Mouse (Mus musculus): ENCODE results near the gene Deup1. TPM values are rescaled to one million over a fixed set of nuclear protein-coding genes. Genes with fewer than 3 reads are reported as not detected.

Gene Deup1
- total and polyA plus RNA-seq, 2 experiments from 2014 or later: 1.7 to 2.6 TPM

DNA sequence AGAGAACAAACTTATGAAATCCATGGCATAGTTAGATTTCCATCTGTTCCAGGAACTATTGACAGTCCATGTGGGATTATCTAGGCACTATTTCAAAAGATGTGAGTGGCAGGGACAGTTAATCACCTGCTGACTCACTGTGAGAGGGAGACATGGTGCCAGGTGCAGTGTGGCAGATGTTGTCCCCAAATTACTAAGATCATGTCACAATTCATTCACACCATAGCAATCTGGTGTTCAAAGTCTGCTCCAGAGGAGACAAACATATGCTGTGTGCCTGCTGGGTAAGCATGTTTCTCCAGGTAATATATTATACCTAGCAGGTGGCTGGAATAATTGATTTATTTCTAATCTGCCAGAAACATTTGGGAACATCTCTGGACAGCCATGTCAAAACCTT is 25.3 kb upstream of the Deup1 start:
- Histone ChIP-seq H3K36me3 (ENCODE audit: insufficient read depth, low read length) (no peaks in the 10 kb centered on the region), H3K4me3 (ENCODE audit: low read length) (no peak overlapping the region), H3K27ac (no peak overlapping the region), H3K4me2 (ENCODE audit: low read depth, low read length) (no peak overlapping the region), H3K9ac (replicated peaks; ENCODE audit: low read length) (no peak overlapping the region), H3K4me1 (ENCODE audit: insufficient read depth, low read length) (no peaks in the 10 kb centered on the region), H3K27me3 (ENCODE audit: insufficient read depth, low read length) (no peaks in the 10 kb centered on the region), H3K9me3 (ENCODE audit: low read length) (no peaks in the 10 kb centered on the region)
- ATAC-seq: peak; percentile 78
- peak; percentile 66 for DNase-seq (ENCODE audit: low spot score)
- TF ChIP-seq CTCF (IDR thresholded peaks at IDR 0.05; ENCODE audit: low read depth): no peak

DNA sequence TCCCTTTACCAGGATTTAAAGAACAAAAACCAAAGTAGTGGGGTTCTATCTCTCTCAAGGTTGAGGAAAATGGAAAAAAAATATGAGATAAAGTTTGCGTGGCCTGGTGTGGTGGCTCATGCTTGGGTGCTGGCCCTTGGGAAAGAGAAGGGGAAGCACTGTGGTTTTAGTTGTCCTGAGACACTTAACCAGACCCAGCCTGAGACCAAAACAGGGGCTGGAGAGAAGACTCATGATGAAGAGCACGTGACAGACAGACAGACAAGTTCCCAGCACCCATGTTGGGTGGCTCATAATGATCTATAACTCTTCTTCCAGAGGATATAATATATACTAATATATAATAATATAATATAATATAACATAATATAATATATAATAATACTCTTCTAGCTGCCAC is 22.2 kb upstream of the Deup1 start:
- H3K36me3 ChIP-seq (ENCODE audit: insufficient read depth, low read length): no peaks in the 10 kb centered on the region
- no peak overlapping the region for H3K4me2 ChIP-seq (ENCODE audit: low read depth, low read length)
- H3K27ac ChIP-seq: no peak overlapping the region
- no peaks in the 10 kb centered on the region for H3K9me3 ChIP-seq (ENCODE audit: low read length)
- no peak for TF ChIP-seq CTCF (IDR thresholded peaks at IDR 0.05; ENCODE audit: low read depth)
- no peaks in the 10 kb centered on the region for H3K27me3 ChIP-seq (ENCODE audit: insufficient read depth, low read length)
- no peak overlapping the region for H3K9ac ChIP-seq (replicated peaks; ENCODE audit: low read length)
- no peaks in the 10 kb centered on the region for H3K4me1 ChIP-seq (ENCODE audit: insufficient read depth, low read length)
- ATAC-seq (no peak), DNase-seq (ENCODE audit: low spot score) (no peak)
- WGBS: 90% methylated on average over 2 of the region's 2 CpGs
- H3K4me3 ChIP-seq (ENCODE audit: low read length): no peak overlapping the region

DNA sequence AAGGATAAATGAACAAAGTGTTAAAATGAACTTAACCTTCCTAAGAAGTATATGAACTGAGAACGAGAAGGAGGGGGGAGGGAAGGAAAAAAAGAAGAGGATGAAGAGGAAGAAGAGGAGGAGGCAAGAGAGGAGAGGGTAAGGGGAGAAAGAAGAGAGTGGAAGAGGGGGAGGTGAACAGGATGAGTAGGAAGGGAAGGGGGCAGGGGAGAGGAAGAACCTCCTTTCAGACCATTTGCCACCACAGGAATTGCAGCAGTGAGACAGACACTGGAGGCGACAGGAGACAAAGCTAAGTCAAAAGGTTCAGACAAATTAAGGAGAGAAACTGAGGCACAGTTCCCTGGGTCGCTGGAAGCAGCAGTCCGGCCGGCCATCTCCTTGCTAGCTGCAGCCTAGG is 349 bp downstream of the Deup1 start:
- Histone ChIP-seq H3K4me1 (ENCODE audit: insufficient read depth, low read length) (peaks cover 4% of the 10 kb centered on the region; the same call in 1 of the 2 replicates), H3K27me3 (ENCODE audit: insufficient read depth, low read length) (no peaks in the 10 kb centered on the region), H3K36me3 (ENCODE audit: insufficient read depth, low read length) (no peaks in the 10 kb centered on the region), H3K27ac (no peak overlapping the region), H3K4me2 (ENCODE audit: low read depth, low read length) (peak overlapping the region; percentile 63), H3K4me3 (ENCODE audit: low read length) (peak overlapping the region; percentile 20), H3K9me3 (ENCODE audit: low read length) (no peaks in the 10 kb centered on the region), H3K9ac (replicated peaks; ENCODE audit: low read length) (0 out of 2 replicates have a peak overlapping the region, but pooled peaks have one; percentile 24)
- 12% methylated on average over 5 of the region's 5 CpGs for WGBS
- no peak for DNase-seq (ENCODE audit: low spot score)
- no peak for TF ChIP-seq CTCF (IDR thresholded peaks at IDR 0.05; ENCODE audit: low read depth)
- ATAC-seq: peak; percentile 3; the same call in 1 of the 2 replicates

DNA sequence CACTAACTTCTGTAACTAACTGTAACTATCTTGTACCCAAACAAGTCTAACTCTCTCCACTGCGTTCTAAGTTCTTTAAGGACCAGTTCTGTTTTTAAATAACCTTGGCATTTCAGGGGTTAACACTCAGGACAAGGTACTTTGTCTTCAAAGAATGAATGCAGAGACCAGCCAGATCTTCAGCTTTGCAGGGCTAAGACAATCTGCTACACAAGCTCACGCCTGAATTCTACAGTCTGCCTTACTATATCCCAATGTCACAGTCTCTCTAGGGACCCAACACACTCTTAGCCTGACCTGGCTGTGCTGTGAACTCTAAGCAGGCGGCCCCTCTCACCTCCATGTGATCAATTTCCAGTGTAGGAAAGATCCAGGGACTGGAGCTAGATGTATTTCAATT is 3.0 kb downstream of the Deup1 start:
- no peak overlapping the region for H3K4me2 ChIP-seq (ENCODE audit: low read depth, low read length)

DNA sequence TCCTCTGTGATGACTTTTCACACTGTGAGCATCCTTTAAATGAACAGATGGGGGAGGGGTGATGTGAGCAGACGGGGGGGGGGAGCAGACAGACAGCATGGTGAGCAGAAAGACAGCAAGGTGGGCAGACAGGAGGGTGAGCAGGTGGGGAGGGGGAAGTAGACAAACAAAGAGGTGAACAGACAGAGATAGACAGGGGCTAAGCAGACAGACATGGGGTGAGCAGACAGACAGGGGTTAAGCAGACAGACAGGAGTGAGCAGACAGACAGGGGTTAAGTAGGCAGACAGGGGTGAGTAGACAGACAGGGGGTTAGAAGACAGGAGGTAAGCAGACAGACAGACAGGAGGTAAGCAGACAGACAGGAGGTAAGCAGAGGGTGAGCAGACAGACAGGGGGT is 8.0 kb downstream of the Deup1 start:
- H3K36me3 ChIP-seq (ENCODE audit: insufficient read depth, low read length): no peaks in the 10 kb centered on the region
- no peaks in the 10 kb centered on the region for H3K27me3 ChIP-seq (ENCODE audit: insufficient read depth, low read length)
- H3K4me3 ChIP-seq (ENCODE audit: low read length): no peak overlapping the region
- ATAC-seq (peak; percentile 35; the same call in 1 of the 2 replicates), DNase-seq (ENCODE audit: low spot score) (no peak)
- H3K9me3 ChIP-seq (ENCODE audit: low read length): no peaks in the 10 kb centered on the region
- 58% methylated on average over 1 of the region's 1 CpGs for WGBS
- H3K9ac ChIP-seq (replicated peaks; ENCODE audit: low read length): no peak overlapping the region
- no peaks in the 10 kb centered on the region for H3K4me1 ChIP-seq (ENCODE audit: insufficient read depth, low read length)
- TF ChIP-seq CTCF (IDR thresholded peaks at IDR 0.05; ENCODE audit: low read depth): no peak
- H3K4me2 ChIP-seq (ENCODE audit: low read depth, low read length): no peak overlapping the region
- H3K27ac ChIP-seq: no peak overlapping the region

More for the DNA sequence above, 3.0 kb downstream of the Deup1 start:
- ATAC-seq (no peak), DNase-seq (ENCODE audit: low spot score) (no peak)
- Histone ChIP-seq H3K4me3 (ENCODE audit: low read length) (no peak overlapping the region), H3K27me3 (ENCODE audit: insufficient read depth, low read length) (no peaks in the 10 kb centered on the region), H3K9me3 (ENCODE audit: low read length) (no peaks in the 10 kb centered on the region), H3K27ac (no peak overlapping the region), H3K36me3 (ENCODE audit: insufficient read depth, low read length) (no peaks in the 10 kb centered on the region), H3K4me1 (ENCODE audit: insufficient read depth, low read length) (peaks cover 4% of the 10 kb centered on the region; the same call in 1 of the 2 replicates), H3K9ac (replicated peaks; ENCODE audit: low read length) (no peak overlapping the region)
- TF ChIP-seq CTCF (IDR thresholded peaks at IDR 0.05; ENCODE audit: low read depth): no peak
- 75% methylated on average over 3 of the region's 3 CpGs for WGBS

DNA sequence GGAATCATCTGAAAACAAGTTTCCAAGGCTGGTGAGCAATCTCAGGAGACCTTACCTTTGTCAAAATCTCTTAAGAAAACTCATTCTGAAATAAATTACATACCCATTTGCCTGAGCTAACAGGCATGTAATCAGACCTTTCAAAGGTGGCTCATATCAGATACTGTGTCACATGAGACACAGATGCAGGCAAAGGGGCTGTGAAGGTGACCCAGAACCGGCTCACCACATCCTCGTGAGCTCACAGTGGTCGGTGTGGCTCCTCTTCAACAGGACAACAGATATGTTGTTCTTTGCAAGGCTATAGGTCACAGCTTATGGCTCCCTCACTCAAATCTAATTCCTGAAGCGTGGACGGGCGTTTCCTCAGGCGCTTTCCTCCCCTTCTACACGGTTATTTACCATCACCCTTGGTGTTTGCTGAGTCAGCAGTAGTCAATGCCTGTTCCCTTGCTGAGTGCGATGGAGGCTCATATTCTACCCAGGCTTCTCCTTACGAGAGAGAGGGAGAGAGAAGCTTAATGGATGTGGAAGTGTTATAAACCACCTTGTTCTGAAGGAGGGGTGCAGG is 8.6 kb downstream of the Deup1 start:
- peak; percentile 37; the same call in 1 of the 2 replicates for ATAC-seq
- H3K4me3 ChIP-seq (ENCODE audit: low read length): no peak overlapping the region
- WGBS: 48% methylated on average over 10 of the region's 10 CpGs
- no peak overlapping the region for H3K27ac ChIP-seq
- TF ChIP-seq CTCF (IDR thresholded peaks at IDR 0.05; ENCODE audit: low read depth): no peak
- H3K9me3 ChIP-seq (ENCODE audit: low read length): no peaks in the 10 kb centered on the region
- H3K36me3 ChIP-seq (ENCODE audit: insufficient read depth, low read length): no peaks in the 10 kb centered on the region
- H3K9ac ChIP-seq (replicated peaks; ENCODE audit: low read length): no peak overlapping the region
- no peak overlapping the region for H3K4me2 ChIP-seq (ENCODE audit: low read depth, low read length)
- DNase-seq (ENCODE audit: low spot score): no peak
- no peaks in the 10 kb centered on the region for H3K27me3 ChIP-seq (ENCODE audit: insufficient read depth, low read length)
- H3K4me1 ChIP-seq (ENCODE audit: insufficient read depth, low read length): no peaks in the 10 kb centered on the region

DNA sequence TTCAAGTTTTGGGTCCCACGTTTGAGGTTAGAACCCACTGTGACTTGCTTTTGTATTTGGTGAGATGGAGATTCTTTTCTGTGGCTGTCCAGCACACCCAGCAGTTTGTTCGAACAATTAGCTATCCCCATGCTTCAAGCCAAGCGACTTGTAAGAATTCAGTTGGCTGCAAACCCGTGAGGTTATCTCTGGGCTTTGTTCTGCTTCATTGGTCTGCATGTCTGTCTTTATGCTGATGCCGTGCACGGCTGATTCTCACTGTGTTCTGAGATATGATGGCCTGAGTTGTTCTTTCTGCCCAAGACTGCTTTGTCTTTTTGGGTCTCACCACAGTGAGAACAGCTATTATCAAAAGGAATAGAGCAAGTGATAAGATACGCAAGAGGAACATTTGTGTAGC is 10.7 kb downstream of the Deup1 start:
- Histone ChIP-seq H3K9me3 (ENCODE audit: low read length) (0 out of 2 replicates have a peak, but pooled peaks cover 2% of the 10 kb centered on the region), H3K36me3 (ENCODE audit: insufficient read depth, low read length) (no peaks in the 10 kb centered on the region), H3K27ac (no peak overlapping the region), H3K27me3 (ENCODE audit: insufficient read depth, low read length) (no peaks in the 10 kb centered on the region), H3K4me1 (ENCODE audit: insufficient read depth, low read length) (no peaks in the 10 kb centered on the region), H3K4me3 (ENCODE audit: low read length) (no peak overlapping the region), H3K9ac (replicated peaks; ENCODE audit: low read length) (no peak overlapping the region), H3K4me2 (ENCODE audit: low read depth, low read length) (no peak overlapping the region)
- 34% methylated on average over 7 of the region's 7 CpGs for WGBS
- no peak for DNase-seq (ENCODE audit: low spot score)
- TF ChIP-seq CTCF (IDR thresholded peaks at IDR 0.05; ENCODE audit: low read depth): no peak
- ATAC-seq: no peak
